Mouse (Mus musculus) intestine, postnatal 0 days (tissue): Measurements from ENCODE around the gene Stim2. TPM values are rescaled to one million over a fixed set of nuclear protein-coding genes. Genes with fewer than 3 reads are reported as not detected.

Experiments used
- ATAC-seq: fragments of 200-750 bp; cut with Nextera tagmentation; 2 replicates; pipeline ENCODE4 v1.8.0; 2017; ENCODE audit warnings: mild to moderate bottlenecking, moderate TSS enrichment, moderate library complexity
- H3K27ac ChIP-seq: fragments of 300-500 bp; sonication (generic); 2 replicates; pipeline ENCODE4 v1.5.1; 2014; ENCODE audit warnings: mild to moderate bottlenecking, low read depth, low read length, moderate library complexity
- H3K27me3 ChIP-seq: fragments of 300-500 bp; sonication (generic); replicated peaks from 2 replicates; pipeline ENCODE4 v1.6.1; 2014; ENCODE audit warnings: low read length, mixed read lengths; ENCODE audit not compliant: control insufficient read depth, insufficient read depth
- H3K36me3 ChIP-seq: fragments of 300-500 bp; sonication (generic); 2 replicates; pipeline ENCODE4 v1.6.1; 2014; ENCODE audit warnings: mild to moderate bottlenecking, moderate library complexity; ENCODE audit not compliant: control insufficient read depth, insufficient read depth
- H3K4me1 ChIP-seq: fragments of 300-500 bp; sonication (generic); replicated peaks from 2 replicates; pipeline ENCODE4 v1.6.1; 2014; ENCODE audit warnings: antibody characterized with exemption, low read length, mixed read lengths; ENCODE audit not compliant: control insufficient read depth, insufficient read depth
- H3K4me2 ChIP-seq: fragments of 300-500 bp; sonication (generic); replicated peaks from 2 replicates; pipeline ENCODE4 v1.6.1; 2014; ENCODE audit warnings: low read depth, mild to moderate bottlenecking, moderate library complexity
- H3K4me3 ChIP-seq: fragments of 300-500 bp; sonication (generic); 2 replicates; pipeline ENCODE4 v1.5.1; 2014; ENCODE audit warnings: low read depth, low read length
- H3K9ac ChIP-seq: fragments of 300-500 bp; sonication (generic); 2 replicates; pipeline ENCODE4 v1.6.1; 2014; ENCODE audit warnings: mild to moderate bottlenecking, low read depth, low read length
- H3K9me3 ChIP-seq: fragments of 300-500 bp; sonication (generic); 2 replicates; pipeline ENCODE4 v1.6.1; 2016; ENCODE audit warnings: mixed run types; ENCODE audit not compliant: control insufficient read depth
- CTCF ChIP-seq: sonication (generic); IDR thresholded peaks from 2 replicates; pipeline ENCODE4 v1.5.1; 2016; ENCODE audit warnings: low read depth, mild to moderate bottlenecking, control low read depth, antibody characterized with exemption, moderate library complexity
- WGBS: fragments of 180-500 bp; shearing (Covaris S2); extraction: QIAGEN DNeasy Blood & Tissue Kit; methylation state at CpG from one replicate; pipeline ENCODE4 v1.1.7; 2014; 5-methylcytosine and 5-hydroxymethylcytosine counted together
- polyA plus RNA-seq: library from polyadenylated mRNA; unstranded; fragments of >200 nt; fragmentation: Nextera tagmentation; extraction: Ambion mirVana; gene quantifications from 2 replicates; pipeline ENCODE4 v1.2.1, GENCODE M21; 2015

The Stim2 gene
- polyA plus RNA-seq, 1 experiment from 2014 or later = 13.9 TPM

- WGBS = 96% methylated on average over 1 of the region's 1 CpGs
- ATAC-seq = no peak
- no peak overlapping the region for H3K9ac ChIP-seq
- H3K9me3 ChIP-seq = no peaks in the 10 kb centered on the region
- no peak overlapping the region for H3K27ac ChIP-seq
- no peak overlapping the region for H3K4me2 ChIP-seq
- TF ChIP-seq CTCF = no peak
- H3K4me3 ChIP-seq = no peak overlapping the region
- H3K36me3 ChIP-seq = no peaks in the 10 kb centered on the region
- H3K4me1 ChIP-seq = no peaks in the 10 kb centered on the region
- no peaks in the 10 kb centered on the region for H3K27me3 ChIP-seq
Observed at GRCm38 (mm10) chr5:54006845-54007244, 8.5 kb downstream of the Stim2 start.

GRCm38 (mm10) chr5:54007617-54008016 lies 9.3 kb downstream of the Stim2 start:
- Histone ChIP-seq H3K27ac (no peak overlapping the region), H3K4me1 (no peaks in the 10 kb centered on the region), H3K4me2 (no peak overlapping the region), H3K36me3 (no peaks in the 10 kb centered on the region), H3K9ac (no peak overlapping the region), H3K9me3 (no peaks in the 10 kb centered on the region), H3K27me3 (no peaks in the 10 kb centered on the region), H3K4me3 (no peak overlapping the region)
- 86% methylated on average over 6 of the region's 6 CpGs for WGBS
- TF ChIP-seq CTCF = no peak
- ATAC-seq = no peak

- no peaks in the 10 kb centered on the region for H3K36me3 ChIP-seq
- H3K9me3 ChIP-seq = no peaks in the 10 kb centered on the region
- no peak overlapping the region for H3K9ac ChIP-seq
- ATAC-seq = no peak
- no peaks in the 10 kb centered on the region for H3K27me3 ChIP-seq
- TF ChIP-seq CTCF = no peak
- 22% methylated on average over 1 of the region's 1 CpGs for WGBS
- H3K27ac ChIP-seq = no peak overlapping the region
- H3K4me1 ChIP-seq = no peaks in the 10 kb centered on the region
- no peak overlapping the region for H3K4me2 ChIP-seq
- H3K4me3 ChIP-seq = no peak overlapping the region
Observed at GRCm38 (mm10) chr5:54013271-54013670, 15.0 kb downstream of the Stim2 start.

GRCm38 (mm10) chr5:54017143-54017542 lies 18.8 kb downstream of the Stim2 start:
- Histone ChIP-seq H3K4me3 (no peak overlapping the region), H3K36me3 (no peaks in the 10 kb centered on the region), H3K27ac (no peak overlapping the region), H3K4me1 (no peaks in the 10 kb centered on the region), H3K9me3 (no peaks in the 10 kb centered on the region), H3K27me3 (no peaks in the 10 kb centered on the region), H3K4me2 (no peak overlapping the region), H3K9ac (no peak overlapping the region)
- TF ChIP-seq CTCF = no peak
- no peak for ATAC-seq
- 60% methylated on average over 7 of the region's 7 CpGs for WGBS

- WGBS = 72% methylated on average over 2 of the region's 2 CpGs
- H3K27me3 ChIP-seq = no peaks in the 10 kb centered on the region
- H3K9me3 ChIP-seq = no peaks in the 10 kb centered on the region
- no peak overlapping the region for H3K4me2 ChIP-seq
- H3K4me3 ChIP-seq = no peak overlapping the region
- TF ChIP-seq CTCF = no peak
- ATAC-seq = no peak
- H3K4me1 ChIP-seq = no peaks in the 10 kb centered on the region
- H3K36me3 ChIP-seq = no peaks in the 10 kb centered on the region
- no peak overlapping the region for H3K9ac ChIP-seq
- no peak overlapping the region for H3K27ac ChIP-seq
Observed at GRCm38 (mm10) chr5:54018856-54019255, 20.6 kb downstream of the Stim2 start.

GRCm38 (mm10) chr5:54019546-54019945 lies 21.2 kb downstream of the Stim2 start:
- H3K27ac ChIP-seq = no peak overlapping the region
- WGBS = 66% methylated on average over 4 of the region's 4 CpGs
- H3K9me3 ChIP-seq = no peaks in the 10 kb centered on the region
- H3K9ac ChIP-seq = no peak overlapping the region
- H3K36me3 ChIP-seq = no peaks in the 10 kb centered on the region
- no peak overlapping the region for H3K4me2 ChIP-seq
- no peaks in the 10 kb centered on the region for H3K4me1 ChIP-seq
- H3K27me3 ChIP-seq = no peaks in the 10 kb centered on the region
- no peak for TF ChIP-seq CTCF
- no peak overlapping the region for H3K4me3 ChIP-seq
- no peak for ATAC-seq

- Histone ChIP-seq H3K36me3 (no peaks in the 10 kb centered on the region), H3K27ac (no peak overlapping the region), H3K4me3 (no peak overlapping the region), H3K4me2 (no peak overlapping the region), H3K4me1 (no peaks in the 10 kb centered on the region), H3K9me3 (no peaks in the 10 kb centered on the region), H3K27me3 (no peaks in the 10 kb centered on the region), H3K9ac (no peak overlapping the region)
- 45% methylated on average over 3 of the region's 3 CpGs for whole genome bisulfite sequencing
- TF ChIP-seq CTCF = no peak
- no peak for ATAC-seq
Observed at GRCm38 (mm10) chr5:54024610-54025009, 26.3 kb downstream of the Stim2 start.
